Comparison of ENCODE assay signal across 14 mouse cellular contexts in the genomic region with DNA sequence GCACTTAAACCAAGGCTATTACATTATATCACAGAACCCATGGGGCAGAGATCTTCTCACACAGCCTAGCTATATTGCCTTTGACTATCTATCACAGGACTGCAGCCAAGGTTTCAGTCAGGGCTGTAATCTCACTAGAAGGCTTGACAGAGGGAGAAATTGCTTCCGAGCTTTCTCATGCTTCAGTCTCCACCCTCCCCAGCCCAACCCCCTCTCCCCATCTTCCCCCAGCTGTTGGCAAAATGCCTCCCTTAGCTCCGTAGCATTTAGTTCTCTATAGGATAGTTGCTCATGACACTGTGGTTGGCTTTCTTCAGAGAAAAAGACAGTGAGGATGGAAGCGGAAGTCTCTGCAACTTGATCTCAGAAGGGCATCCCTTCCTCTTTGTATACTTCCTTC. TPM values are rescaled to one million over a fixed set of nuclear protein-coding genes. Genes with fewer than 3 reads are reported as not detected.
DNase-seq lines count a peak whose midpoint lies in the region; ATAC-seq and TF ChIP-seq lines count a peak whose summit lies in the region.
"Had no signal": no experiment of that assay in that cellular context is flagged by ENCODE, and none has a peak within 500 bp of the region (broad histone marks: within the 10 kb centered on the region; RNA-seq: fewer than 3 reads in every experiment).

No protein-coding gene starts in this region.

- 0 out of 2 replicates have a peak, but pooled peaks cover 2% of the 10 kb centered on the region for H3K9me3 ChIP-seq in lung, embryonic 16.5 days (ENCODE audit: control insufficient read depth, low read length)
- H3K9me3 ChIP-seq in liver, embryonic 15.5 days (replicated peaks), result no peaks in the 10 kb centered on the region
- H3K9me3 ChIP-seq in stomach, embryonic 16.5 days (replicated peaks; ENCODE audit: control insufficient read depth, low read length), result no peaks in the 10 kb centered on the region
- H3K9me3 ChIP-seq: forebrain, embryonic 13.5 days; midbrain, embryonic 13.5 days had no signal

- intact Hi-C loops in gastrocnemius, adult 2 months (cut with DNase I), result loop anchor here (5.0 kb wide), 1 partner anchor 52 kb away; a partner anchor contains a TSS

- 22% methylated on average over 3 of the region's 3 CpGs for WGBS in lung, embryonic 16.5 days
- WGBS in liver, embryonic 15.5 days (ENCODE audit: insufficient replicate concordance), result 12% methylated on average over 3 of the region's 3 CpGs
- WGBS in stomach, embryonic 16.5 days, result 35% methylated on average over 3 of the region's 3 CpGs

- H3K36me3 ChIP-seq in lung, embryonic 16.5 days (ENCODE audit: control insufficient read depth, insufficient read depth, low read length), result peaks cover 3% of the 10 kb centered on the region; the same call in 1 of the 2 replicates
- 0 out of 2 replicates have a peak, but pooled peaks cover 7% of the 10 kb centered on the region for H3K36me3 ChIP-seq in liver, embryonic 15.5 days (replicated peaks)
- no peaks in the 10 kb centered on the region for H3K36me3 ChIP-seq in stomach, embryonic 16.5 days (ENCODE audit: control insufficient read depth, insufficient read depth, low read length)
- H3K36me3 ChIP-seq: midbrain, embryonic 13.5 days had no signal

- H3K4me1 ChIP-seq in lung, embryonic 16.5 days (replicated peaks; ENCODE audit: control insufficient read depth, insufficient read depth, low read length), result peaks cover 5% of the 10 kb centered on the region
- H3K4me1 ChIP-seq in liver, embryonic 15.5 days (replicated peaks), result peaks cover 37% of the 10 kb centered on the region
- H3K4me1 ChIP-seq in stomach, embryonic 16.5 days (ENCODE audit: control insufficient read depth, insufficient read depth, low read length), result 0 out of 2 replicates have a peak, but pooled peaks cover 4% of the 10 kb centered on the region
- H3K4me1 ChIP-seq: forebrain, embryonic 13.5 days; midbrain, embryonic 13.5 days had no signal

- no peak overlapping the region for H3K9ac ChIP-seq in lung, embryonic 16.5 days (ENCODE audit: low read length)
- no peak overlapping the region for H3K9ac ChIP-seq in liver, embryonic 15.5 days
- no peak overlapping the region for H3K9ac ChIP-seq in stomach, embryonic 16.5 days (ENCODE audit: low read length)
- H3K9ac ChIP-seq: forebrain, embryonic 13.5 days; midbrain, embryonic 13.5 days had no signal

- ATAC-seq in lung, embryonic 16.5 days (ENCODE audit: low read depth), result peak; percentile 74
- peak; percentile 64 for ATAC-seq in liver, embryonic 15.5 days (ENCODE audit: insufficient read depth)
- peak; percentile 44; the same call in 1 of the 2 replicates for ATAC-seq in stomach, embryonic 16.5 days (ENCODE audit: insufficient read depth, low FRiP score)
- ATAC-seq: forebrain, embryonic 13.5 days; midbrain, embryonic 13.5 days had no signal

- TF ChIP-seq CTCF in gastrocnemius, adult 2 months (IDR thresholded peaks at IDR 0.05), result no peak

- H3K4me3 ChIP-seq in gastrocnemius, adult 2 months, result no peak overlapping the region
- no peak overlapping the region for H3K4me3 ChIP-seq in lung, embryonic 16.5 days (ENCODE audit: low read length)
- H3K4me3 ChIP-seq in liver, embryonic 15.5 days (replicated peaks), result no peak overlapping the region
- H3K4me3 ChIP-seq in stomach, embryonic 16.5 days (replicated peaks; ENCODE audit: low read length), result no peak overlapping the region
- H3K4me3 ChIP-seq: forebrain, embryonic 13.5 days; midbrain, embryonic 13.5 days had no signal

- no peak overlapping the region for H3K4me2 ChIP-seq in lung, embryonic 16.5 days (ENCODE audit: low read depth, low read length)
- H3K4me2 ChIP-seq in liver, embryonic 15.5 days, result peak overlapping the region; percentile 4; the same call in 1 of the 2 replicates
- no peak overlapping the region for H3K4me2 ChIP-seq in stomach, embryonic 16.5 days (ENCODE audit: low read depth, low read length)
- H3K4me2 ChIP-seq: forebrain, embryonic 13.5 days; midbrain, embryonic 13.5 days had no signal

- H3K27ac ChIP-seq in gastrocnemius, adult 2 months, result no peak overlapping the region
- H3K27ac ChIP-seq in lung, embryonic 16.5 days (ENCODE audit: low read length), result peak overlapping the region; percentile 23; the same call in 1 of the 2 replicates
- H3K27ac ChIP-seq in liver, embryonic 15.5 days (replicated peaks), result no peak overlapping the region
- H3K27ac ChIP-seq in stomach, embryonic 16.5 days (ENCODE audit: low read length), result peak overlapping the region; percentile 29; the same call in 1 of the 2 replicates
- H3K27ac ChIP-seq: forebrain, embryonic 13.5 days; midbrain, embryonic 13.5 days had no signal

- no peaks in the 10 kb centered on the region for H3K27me3 ChIP-seq in lung, embryonic 16.5 days (ENCODE audit: control insufficient read depth, insufficient read depth, low read depth, low read length)
- H3K27me3 ChIP-seq in liver, embryonic 15.5 days, result no peaks in the 10 kb centered on the region
- H3K27me3 ChIP-seq in stomach, embryonic 16.5 days (ENCODE audit: control insufficient read depth, insufficient read depth, low read length), result no peaks in the 10 kb centered on the region
- H3K27me3 ChIP-seq: forebrain, embryonic 13.5 days; midbrain, embryonic 13.5 days had no signal

- peak; percentile 16 for DNase-seq in gastrocnemius, adult 2 months
- DNase-seq in gastrocnemius, adult 18-20 months (ENCODE audit: low spot score), result no peak
- no peak for DNase-seq in lung, postnatal 25 days (ENCODE audit: low spot score)
- DNase-seq in retina, embryonic 14.5 days (ENCODE audit: low spot score), result no peak
- DNase-seq in embryo, embryonic 10 days (ENCODE audit: low spot score), result no peak
- DNase-seq: adrenal gland, postnatal 36 days; B cell, adult 2 months; cerebellum, postnatal 36 days; kidney, postnatal 25 days had no signal

RNA-seq across cellular contexts. Expression of a gene that starts 54.0 kb away (rescaled TPM):
- 10 to 100 TPM in 1 of 2 experiments, 1 to 10 TPM in 1; 7.0 to 11.7 TPM for total RNA-seq in gastrocnemius, adult 2 months (2021)
- 1 to 10 TPM; 6.3 to 7.9 TPM for total RNA-seq in gastrocnemius, adult 18-20 months (2021)
- polyA plus RNA-seq in lung, embryonic 16.5 days (2015; fragmentation: Nextera tagmentation; extraction: Ambion mirVana), result 9.4 and 12.6 TPM in 2 replicates
- 3.5 and 3.8 TPM in 2 replicates for polyA plus RNA-seq in liver, embryonic 15.5 days (2015; fragmentation: Nextera tagmentation; extraction: Ambion mirVana)
- polyA plus RNA-seq in stomach, embryonic 16.5 days (2015; fragmentation: Nextera tagmentation; extraction: Ambion mirVana), result 5.6 and 7.0 TPM in 2 replicates

Comparison
In these comparisons a context has a peak if more than half of its experiments do, and no peak if none do; other contexts are left out.
1. H3K27ac ChIP-seq: peak in lung, embryonic 16.5 days (single experiment) and stomach, embryonic 16.5 days (single experiment); none in gastrocnemius, adult 2 months (single experiment) and liver, embryonic 15.5 days (single experiment).
2. Peak in every context shown above with its lines, with median percentiles within 50 percentile points of each other: ATAC-seq.